Mouse (Mus musculus) myocyte (in vitro differentiated cells): ENCODE results near the gene Upk1b. TPM values are rescaled to one million over a fixed set of nuclear protein-coding genes. Genes with fewer than 3 reads are reported as not detected.

Source experiments
- H3K27me3 ChIP-seq: one replicate; pipeline ENCODE4 v1.6.1; 2011; ENCODE audit not compliant: control insufficient read depth, insufficient read depth, insufficient read length
- H3K36me3 ChIP-seq: one replicate; pipeline ENCODE4 v1.6.1; 2011; ENCODE audit not compliant: control insufficient read depth, insufficient read depth
- H3K4me2 ChIP-seq: one replicate; pipeline ENCODE4 v1.6.1; 2011; ENCODE audit warnings: low read depth, control low read depth
- H3K4me3 ChIP-seq: one replicate; pipeline ENCODE4 v1.5.1; 2011; ENCODE audit warnings: mild to moderate bottlenecking, control low read depth, moderate library complexity
- H3K79me2 ChIP-seq: one replicate; pipeline ENCODE4 v1.6.1; 2011; ENCODE audit not compliant: control insufficient read depth, insufficient read depth
- H3ac ChIP-seq: one replicate; pipeline ENCODE4 v1.6.1; 2011; ENCODE audit not compliant: control insufficient read depth, insufficient read length
- CEBPB ChIP-seq: IDR thresholded peaks from 2 replicates; pipeline ENCODE4 v1.6.1; 2011; ENCODE audit warnings: mild to moderate bottlenecking, moderate library complexity; ENCODE audit not compliant: poor library complexity, insufficient read depth, severe bottlenecking
- E2F4 ChIP-seq: IDR thresholded peaks from one replicate; pipeline ENCODE4 v1.6.1; 2011; ENCODE audit warnings: mild to moderate bottlenecking, control low read depth, moderate library complexity; ENCODE audit not compliant: insufficient read depth
- MAX ChIP-seq: IDR thresholded peaks from one replicate; pipeline ENCODE4 v1.6.1; 2011; ENCODE audit warnings: low read depth, mild to moderate bottlenecking, control low read depth
- MYOD1 ChIP-seq, 3 experiments: IDR thresholded peaks; one replicate each; pipeline ENCODE4 v1.6.1; 2011; ENCODE audit warnings: control low read depth in 2 of 3, low read depth in 2 of 3, mild to moderate bottlenecking in 2 of 3, moderate library complexity in 1 of 3; ENCODE audit not compliant: insufficient read length in 2 of 3, control insufficient read depth in 1 of 3
- MYOG ChIP-seq, 3 experiments: IDR thresholded peaks; one replicate each; pipeline ENCODE4 v1.6.1; 2011; ENCODE audit warnings: control low read depth in 2 of 3, low read depth in 2 of 3, mild to moderate bottlenecking in 2 of 3; ENCODE audit not compliant: insufficient read length in 2 of 3, control insufficient read depth in 1 of 3, insufficient read depth in 1 of 3
- POLR2A ChIP-seq: IDR thresholded peaks from one replicate; pipeline ENCODE4 v1.6.1; 2011; ENCODE audit warnings: low read depth, mild to moderate bottlenecking, control low read depth, moderate library complexity; ENCODE audit not compliant: insufficient read length
- POLR2AphosphoS2 ChIP-seq: IDR thresholded peaks from one replicate; pipeline ENCODE4 v1.6.1; 2011; ENCODE audit warnings: low read depth, control low read depth; ENCODE audit not compliant: insufficient read length
- REST ChIP-seq: IDR thresholded peaks from one replicate; pipeline ENCODE4 v1.6.1; 2011; ENCODE audit warnings: mild to moderate bottlenecking, control low read depth, moderate library complexity; ENCODE audit not compliant: insufficient read depth, insufficient read length
- SRF ChIP-seq: IDR thresholded peaks from one replicate; pipeline ENCODE4 v1.6.1; 2011; ENCODE audit warnings: low read depth; ENCODE audit not compliant: control insufficient read depth, insufficient read length
- TCF12 ChIP-seq: IDR thresholded peaks from one replicate; pipeline ENCODE4 v1.6.1; 2011; ENCODE audit warnings: mild to moderate bottlenecking, control low read depth; ENCODE audit not compliant: poor library complexity, insufficient read depth, severe bottlenecking
- TCF3 ChIP-seq: IDR thresholded peaks from one replicate; pipeline ENCODE4 v1.6.1; 2011; ENCODE audit warnings: low read depth, control low read depth; ENCODE audit not compliant: insufficient read length
- USF1 ChIP-seq: IDR thresholded peaks from one replicate; pipeline ENCODE4 v1.6.1; 2011; ENCODE audit warnings: low read depth, mild to moderate bottlenecking, control low read depth, moderate library complexity
- polyA plus RNA-seq: library from polyadenylated mRNA; unstranded; fragments of >200 nt; fragmentation: generic; extraction: Trizol; gene quantifications from one replicate; pipeline ENCODE4 v1.2.1, GENCODE M21; 2012; ENCODE audit warnings: missing spikeins

Gene Upk1b
- polyA plus RNA-seq, 1 experiment = 0.44 TPM

- H3K4me3 ChIP-seq = no peak overlapping the region
- no peak overlapping the region for H3ac ChIP-seq
- no peaks in the 10 kb centered on the region for H3K79me2 ChIP-seq
- TF ChIP-seq REST (no peak), TCF12 (no peak), POLR2A (no peak), MYOD1 (IDR thresholded peaks at IDR 0.05; ENCODE audit: control insufficient read depth in 1 of 3, insufficient read length in 2 of 3, low read depth in 2 of 3) (no peak), POLR2AphosphoS2 (no peak), USF1 (no peak), MAX (no peak), SRF (no peak), TCF3 (no peak), MYOG (IDR thresholded peaks at IDR 0.05; ENCODE audit: control insufficient read depth in 1 of 3, insufficient read depth in 1 of 3, insufficient read length in 2 of 3, low read depth in 2 of 3) (no peak), E2F4 (no peak), CEBPB (no peak)
- no peak overlapping the region for H3K4me2 ChIP-seq
- H3K36me3 ChIP-seq = no peaks in the 10 kb centered on the region
- no peaks in the 10 kb centered on the region for H3K27me3 ChIP-seq
Observed at GRCm38 (mm10) chr16:38766671-38767070, 33.5 kb downstream of the Upk1b start.

GRCm38 (mm10) chr16:38763508-38763907, 36.6 kb downstream of the Upk1b start:
- Histone ChIP-seq H3ac (no peak overlapping the region), H3K27me3 (no peaks in the 10 kb centered on the region), H3K36me3 (no peaks in the 10 kb centered on the region), H3K4me2 (no peak overlapping the region), H3K4me3 (no peak overlapping the region), H3K79me2 (no peaks in the 10 kb centered on the region)
- TF ChIP-seq REST (no peak), TCF3 (no peak), MYOD1 (IDR thresholded peaks at IDR 0.05; ENCODE audit: control insufficient read depth in 1 of 3, insufficient read length in 2 of 3, low read depth in 2 of 3) (no peak), E2F4 (no peak), POLR2AphosphoS2 (no peak), CEBPB (no peak)

- Histone ChIP-seq H3K36me3 (no peaks in the 10 kb centered on the region), H3K27me3 (no peaks in the 10 kb centered on the region)
- TF ChIP-seq MAX = no peak
- TF ChIP-seq POLR2AphosphoS2 = no peak
- TF ChIP-seq TCF3 = no peak
- TF ChIP-seq POLR2A = no peak
- no peak for TF ChIP-seq CEBPB
- TF ChIP-seq MYOD1 (IDR thresholded peaks at IDR 0.05; ENCODE audit: control insufficient read depth in 1 of 3, insufficient read length in 2 of 3, low read depth in 2 of 3) = no peak
- no peak for TF ChIP-seq SRF
- TF ChIP-seq USF1 = no peak
- no peak for TF ChIP-seq MYOG (IDR thresholded peaks at IDR 0.05; ENCODE audit: control insufficient read depth in 1 of 3, insufficient read depth in 1 of 3, insufficient read length in 2 of 3, low read depth in 2 of 3)
- no peak for TF ChIP-seq E2F4
- no peak for TF ChIP-seq TCF12
- no peak for TF ChIP-seq REST
Observed at GRCm38 (mm10) chr16:38762401-38762800, 37.7 kb downstream of the Upk1b start.

GRCm38 (mm10) chr16:38761972-38762371, 38.2 kb downstream of the Upk1b start:
- H3K79me2 ChIP-seq = no peaks in the 10 kb centered on the region
- H3K27me3 ChIP-seq = no peaks in the 10 kb centered on the region
- H3ac ChIP-seq = no peak overlapping the region
- no peak overlapping the region for H3K4me3 ChIP-seq
- TF ChIP-seq POLR2A (no peak), TCF3 (no peak), TCF12 (no peak), POLR2AphosphoS2 (no peak), USF1 (no peak), MYOG (IDR thresholded peaks at IDR 0.05; ENCODE audit: control insufficient read depth in 1 of 3, insufficient read depth in 1 of 3, insufficient read length in 2 of 3, low read depth in 2 of 3) (no peak), CEBPB (no peak), E2F4 (no peak), REST (no peak), MAX (no peak), MYOD1 (IDR thresholded peaks at IDR 0.05; ENCODE audit: control insufficient read depth in 1 of 3, insufficient read length in 2 of 3, low read depth in 2 of 3) (no peak), SRF (no peak)
- H3K4me2 ChIP-seq = no peak overlapping the region
- H3K36me3 ChIP-seq = no peaks in the 10 kb centered on the region

More at GRCm38 (mm10) chr16:38762401-38762800, 37.7 kb downstream of the Upk1b start:
- Histone ChIP-seq H3K4me3 (no peak overlapping the region), H3ac (no peak overlapping the region), H3K79me2 (no peaks in the 10 kb centered on the region), H3K4me2 (no peak overlapping the region)

- no peak overlapping the region for H3ac ChIP-seq
- H3K36me3 ChIP-seq = no peaks in the 10 kb centered on the region
- H3K79me2 ChIP-seq = no peaks in the 10 kb centered on the region
- H3K27me3 ChIP-seq = no peaks in the 10 kb centered on the region
- no peak for TF ChIP-seq TCF12
- TF ChIP-seq MYOD1 (IDR thresholded peaks at IDR 0.05; ENCODE audit: control insufficient read depth in 1 of 3, insufficient read length in 2 of 3, low read depth in 2 of 3) = no peak
- H3K4me2 ChIP-seq = no peak overlapping the region
- H3K4me3 ChIP-seq = no peak overlapping the region
Observed at GRCm38 (mm10) chr16:38760834-38761375, 39.2 kb downstream of the Upk1b start.
